Mouse (Mus musculus) mouse trophoblast stem cell (cell line): ENCODE measurements around the gene Gm49403.
"Not testable (repeated sequence)": the region's sequence is repeated elsewhere in the genome, so short reads cannot be mapped to it uniquely, and the experiment has no call there.

ENCODE experiments used
- in situ Hi-C, 2 experiments: fragments of 300-500 bp; cut with MseI, MboI; formaldehyde crosslinking; loops; 2 replicates in 1 of 2; 3 replicates in 1 of 2; pipeline ENCODE4 v1.15.1; 2025

Gm49403 gene

DNA sequence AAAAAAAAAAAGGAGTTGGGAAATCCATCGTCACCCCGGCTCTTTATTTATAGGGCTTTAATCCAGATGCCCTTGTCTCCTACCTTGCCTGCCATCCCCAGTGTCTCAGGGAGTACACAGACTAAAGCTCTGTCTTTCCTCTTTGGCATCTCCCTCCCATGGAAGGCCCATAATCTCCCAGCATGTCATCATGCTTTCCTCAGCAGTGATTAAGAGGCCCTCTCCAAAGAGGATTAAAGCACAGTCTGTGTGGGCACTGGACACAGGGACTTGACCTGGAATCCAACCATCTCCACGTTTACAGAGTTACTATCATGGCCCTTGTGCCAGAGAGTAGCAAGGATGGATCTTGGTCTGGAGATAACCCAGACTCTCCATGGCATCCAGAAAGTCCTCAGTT is at the start of gene Gm49403, which contains the start of gene Lbhd1:
Gm49403 (plus strand) TSS at position 315 of the 400 bp plus-strand sequence.
Lbhd1 (plus strand) TSS at position 117 of the 400 bp plus-strand sequence.
- in situ Hi-C loops = no loop called here

DNA sequence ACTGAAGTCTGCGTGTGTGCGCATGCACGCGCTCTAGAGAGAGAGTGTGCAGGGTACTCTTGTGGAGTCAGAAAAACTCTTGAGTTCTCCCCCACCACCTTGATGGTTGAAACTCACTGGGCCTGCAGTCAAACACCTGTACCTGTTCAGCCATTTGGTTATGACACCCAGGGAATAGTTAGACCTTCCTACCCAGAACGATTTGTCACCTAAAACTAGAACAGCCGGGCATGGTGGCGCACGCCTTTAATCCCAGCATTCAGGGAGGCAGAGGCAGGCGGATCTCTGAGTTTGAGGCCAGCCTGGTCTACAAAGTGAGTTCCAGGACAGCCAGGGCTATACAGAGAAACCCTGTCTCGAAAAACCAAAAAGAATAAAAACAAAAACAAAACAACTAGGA is 47.4 kb upstream of the Gm49403 start:
- in situ Hi-C loops = not testable (repeated sequence)

DNA sequence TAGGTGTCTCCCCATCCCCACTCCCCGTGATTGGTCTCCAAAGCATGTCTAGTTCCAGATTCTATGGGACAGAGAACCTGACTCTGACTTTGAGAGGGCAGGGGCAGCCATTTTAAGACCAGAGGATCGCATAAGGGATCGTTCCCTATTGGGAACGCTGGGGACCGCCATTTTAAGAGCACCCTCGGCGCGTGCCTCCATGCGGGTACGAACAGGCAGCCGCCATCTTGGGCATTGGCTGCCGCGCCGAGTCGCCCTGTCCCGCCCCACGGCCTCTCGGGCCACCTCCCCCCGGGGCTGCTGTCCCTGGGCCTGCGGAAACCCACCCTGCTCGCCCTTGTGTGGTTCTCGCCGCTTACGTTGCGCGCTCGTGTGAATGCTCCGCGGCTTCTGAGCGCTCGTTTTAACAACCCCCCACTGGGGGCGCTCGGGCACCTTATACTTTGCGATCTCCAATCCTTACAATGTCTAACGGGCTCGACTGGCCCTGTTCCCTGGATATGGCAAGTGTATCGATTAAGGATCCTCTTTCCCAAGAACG is 46.4 kb upstream of the Gm49403 start, which contains the start of gene Bscl2:
Bscl2 (plus strand) TSS at position 217 of the 541 bp plus-strand sequence.
- in situ Hi-C loops = no loop called here

DNA sequence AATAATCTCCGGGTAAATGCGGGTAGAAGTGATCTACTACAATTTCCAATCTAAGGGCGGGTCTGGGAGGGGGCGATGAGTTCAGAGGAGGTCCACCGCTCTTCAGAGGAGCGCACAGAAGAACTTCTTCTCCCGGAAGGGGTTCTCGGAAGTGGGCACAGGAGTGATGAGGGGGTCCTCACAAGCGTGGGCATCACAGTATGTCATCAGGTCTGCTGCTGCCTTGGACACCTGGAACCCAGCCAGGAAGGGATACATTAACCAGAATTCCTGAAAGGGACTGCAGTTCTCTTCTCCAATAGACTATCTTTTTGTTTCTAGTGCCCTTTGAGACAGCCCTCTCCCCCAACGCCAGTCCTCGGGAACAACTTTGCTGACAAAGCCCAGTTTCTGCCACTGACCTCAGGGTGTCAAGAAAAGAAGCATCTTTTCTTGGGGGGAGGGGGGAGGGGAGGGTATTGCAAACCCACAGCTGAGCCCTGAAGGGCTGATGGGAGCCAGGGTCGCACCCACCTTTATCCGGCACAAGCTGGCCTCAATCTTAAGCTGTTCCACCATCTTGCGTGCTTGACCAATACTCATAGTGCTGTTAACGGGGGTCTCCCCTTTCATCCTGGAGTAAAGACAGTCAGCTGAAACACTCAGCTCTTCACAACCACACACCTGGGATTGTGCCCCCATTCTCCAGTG is 45.5 kb upstream of the Gm49403 start:
- in situ Hi-C loops = no loop called here

DNA sequence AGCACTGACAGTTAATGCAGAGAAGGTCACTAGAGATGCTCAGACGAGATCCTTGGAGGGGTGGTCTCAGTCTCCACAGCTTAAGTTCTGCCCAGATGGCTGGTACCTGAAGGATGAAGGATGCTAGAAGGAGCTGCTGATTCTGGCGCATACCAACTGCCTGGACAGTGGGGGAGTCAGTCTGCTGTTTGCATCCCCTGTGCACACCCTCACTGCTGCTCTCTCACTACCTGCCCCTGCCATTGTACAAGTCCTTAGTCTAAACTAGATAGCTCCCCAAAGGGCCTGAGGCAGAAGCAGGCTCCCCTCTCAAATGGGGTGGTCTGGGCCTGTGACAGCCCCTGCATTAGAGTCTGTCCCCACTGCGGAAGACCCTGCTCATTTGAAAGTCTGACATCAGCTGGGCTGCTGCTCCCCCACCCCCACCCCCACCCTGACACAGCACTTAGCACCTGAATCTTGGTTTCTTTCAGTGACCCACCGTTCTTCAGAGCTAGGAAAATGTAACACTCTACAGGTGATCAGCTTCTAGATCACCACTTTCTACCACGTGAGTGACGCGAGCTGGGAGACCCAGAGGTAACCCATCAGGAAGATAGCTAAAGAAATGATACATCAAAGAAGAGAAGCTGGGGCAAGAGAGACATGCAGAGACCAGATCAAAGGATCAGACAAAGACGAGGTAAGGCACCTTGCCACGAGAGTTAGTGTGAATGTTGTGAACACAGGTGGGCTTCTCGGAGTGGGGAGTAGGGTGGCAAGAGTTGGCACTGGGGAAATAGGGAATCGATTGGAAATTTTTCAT is 44.4 kb upstream of the Gm49403 start, which contains the start of gene Gng3:
Gng3 (minus strand) TSS at position 92 of the 805 bp plus-strand sequence.
- in situ Hi-C loops = no loop called here

DNA sequence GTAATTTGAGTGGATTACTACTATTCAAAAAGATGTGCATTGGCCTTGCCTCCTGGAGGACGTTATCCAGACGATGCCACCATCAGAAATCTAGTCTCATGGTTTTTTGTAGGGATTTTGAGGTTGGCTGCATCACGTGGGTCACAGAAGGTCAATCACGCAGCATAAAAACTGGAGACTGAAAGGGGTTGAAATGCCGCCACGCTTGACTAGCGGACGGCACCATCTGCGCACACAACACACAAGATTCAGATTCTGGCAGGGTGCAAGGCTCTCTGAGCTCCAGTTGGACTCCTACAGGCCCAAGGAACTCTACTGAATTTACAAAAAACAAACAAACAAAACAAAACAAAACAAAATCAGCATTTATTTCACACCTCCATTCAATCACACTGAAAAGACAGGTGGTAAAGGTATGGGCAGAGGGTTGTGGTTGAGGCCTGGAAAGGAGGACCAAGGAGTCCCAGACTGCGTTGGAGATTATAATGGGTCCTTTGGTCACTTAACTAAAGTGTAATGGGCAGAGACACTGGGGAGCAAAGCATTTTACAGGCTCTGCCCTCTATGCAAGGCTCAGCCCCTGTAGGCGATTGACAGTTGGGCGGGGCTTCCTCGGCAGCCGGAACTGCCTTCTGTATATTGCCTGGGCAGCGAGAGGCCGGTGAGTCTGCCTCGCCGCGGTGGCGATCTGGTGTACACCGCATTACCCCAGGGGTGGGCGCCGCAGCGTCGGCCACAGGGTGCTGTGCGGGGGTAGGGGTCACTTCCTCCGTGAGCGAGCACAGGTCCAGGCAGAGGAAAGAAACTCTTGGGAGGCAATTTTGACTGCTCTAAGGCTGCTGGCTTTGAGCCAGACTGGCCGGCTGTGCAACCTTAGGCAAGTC is 43.6 kb upstream of the Gm49403 start:
- in situ Hi-C loops = no loop called here

DNA sequence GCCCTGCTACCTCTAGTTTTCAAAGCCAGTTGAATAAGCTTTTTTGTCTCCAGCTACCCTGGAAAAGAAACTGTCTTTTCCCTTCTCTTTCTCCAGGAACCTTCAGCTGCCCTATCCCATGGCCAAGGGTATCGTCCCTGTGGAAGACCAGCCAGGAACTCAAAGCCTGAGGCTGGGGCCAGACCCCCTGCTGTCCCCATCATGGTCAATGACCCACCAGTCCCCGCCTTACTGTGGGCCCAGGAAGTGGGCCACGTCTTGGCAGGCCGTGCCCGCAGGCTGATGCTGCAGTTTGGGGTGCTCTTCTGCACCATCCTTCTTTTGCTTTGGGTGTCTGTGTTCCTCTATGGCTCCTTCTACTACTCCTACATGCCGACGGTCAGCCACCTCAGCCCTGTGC is 42.7 kb upstream of the Gm49403 start:
- in situ Hi-C loops = no loop called here

DNA sequence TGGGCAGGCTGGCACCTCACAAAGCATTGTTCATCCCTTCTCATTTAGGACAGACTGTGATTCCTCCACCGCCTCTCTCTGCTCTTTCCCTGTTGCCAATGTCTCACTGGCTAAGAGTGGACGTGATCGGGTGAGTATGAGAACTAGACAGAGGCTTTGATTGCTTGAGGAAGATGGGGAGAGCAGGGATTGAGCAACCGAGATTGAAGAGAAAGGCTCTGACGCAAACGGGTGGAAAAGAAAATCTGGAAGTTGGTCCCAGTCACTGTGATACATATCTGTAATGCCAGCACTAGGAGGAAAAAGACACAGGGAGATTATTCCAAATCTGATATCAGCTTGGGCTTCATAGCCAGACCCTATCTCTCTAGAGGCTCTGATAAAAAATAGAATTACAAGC is 40.8 kb upstream of the Gm49403 start:
- in situ Hi-C loops = no loop called here

DNA sequence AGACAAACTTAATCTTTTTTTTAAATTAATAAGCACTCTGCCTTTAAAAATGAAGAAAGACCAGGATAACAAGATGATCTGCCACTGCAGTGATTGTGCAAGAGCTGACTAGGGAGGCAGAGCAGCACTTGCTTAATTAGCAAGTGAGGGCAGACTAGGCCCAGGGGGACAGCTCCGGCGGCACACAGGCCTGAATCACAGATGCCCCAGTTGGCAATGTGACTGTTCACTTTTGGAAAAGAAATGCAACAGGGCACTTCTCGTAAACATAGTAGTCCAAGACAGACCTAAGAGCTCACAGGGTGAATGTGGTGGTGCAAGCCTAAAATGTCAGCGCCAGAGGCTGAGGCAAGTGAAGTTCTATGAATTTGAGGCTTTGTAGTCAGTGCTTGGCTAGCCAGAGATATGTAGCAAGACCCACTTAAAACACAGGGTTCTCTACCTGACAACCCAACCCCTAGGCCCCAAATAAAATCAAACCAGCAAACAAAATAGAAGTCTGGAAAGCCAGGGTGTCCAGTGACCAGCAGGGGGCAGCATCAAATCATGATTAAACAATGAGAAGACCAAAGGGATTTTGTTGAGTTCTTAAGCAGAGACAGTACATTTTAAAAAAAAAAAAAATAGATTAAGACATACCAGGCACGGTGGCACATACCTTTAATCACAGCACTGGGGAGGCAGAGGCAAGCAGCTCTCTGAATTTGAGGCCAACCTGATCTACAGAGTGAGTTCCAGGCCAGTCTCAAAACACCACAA is 39.2 kb upstream of the Gm49403 start:
- in situ Hi-C loops = no loop called here

DNA sequence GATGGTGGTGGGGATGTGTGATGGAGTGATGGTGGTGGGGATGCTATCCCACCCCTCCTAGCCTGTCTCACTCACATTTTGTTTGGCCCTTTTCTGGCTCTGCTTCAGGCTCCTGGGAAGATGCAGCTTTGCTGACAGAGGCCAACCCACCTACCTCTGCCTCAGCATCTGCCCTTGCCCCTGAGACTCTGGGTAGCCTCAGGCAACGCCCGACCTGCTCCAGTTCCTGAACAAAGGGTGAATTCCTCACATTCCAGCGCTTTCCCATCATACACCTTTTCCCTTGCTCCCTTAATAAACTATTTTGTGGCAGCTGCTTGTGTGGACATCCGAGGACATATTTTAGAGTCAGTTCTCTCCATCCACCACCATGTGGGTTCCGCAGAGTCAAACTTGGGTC is 35.4 kb upstream of the Gm49403 start:
- in situ Hi-C loops = no loop called here

DNA sequence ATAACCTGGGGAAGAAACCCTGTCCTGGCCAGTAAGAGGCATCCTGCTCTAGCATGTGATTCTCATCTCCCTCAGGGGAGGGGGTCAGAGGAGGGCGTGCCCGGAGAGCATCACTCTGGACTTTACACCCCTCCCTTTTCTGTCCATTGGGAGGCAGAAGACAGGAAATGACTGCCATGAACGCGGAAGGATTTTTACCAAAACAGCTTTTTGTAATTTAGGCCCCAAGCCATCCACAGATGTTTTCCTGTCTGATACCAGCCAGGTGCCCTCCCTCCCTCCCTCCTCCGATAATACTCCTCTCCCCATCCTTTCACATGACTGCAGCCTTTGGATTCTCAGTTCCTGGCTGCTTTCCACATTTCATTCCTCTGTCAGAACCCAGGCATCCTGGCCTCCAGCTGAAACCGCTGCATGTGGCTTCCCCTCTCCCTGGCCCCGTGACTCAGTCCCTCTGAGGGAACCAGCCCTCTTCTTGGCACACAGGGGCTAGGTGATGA is 33.3 kb upstream of the Gm49403 start, which contains the start of gene Lrrn4cl:
Lrrn4cl (plus strand) TSS at position 367 of the 500 bp plus-strand sequence.
- in situ Hi-C loops = loop anchor here in 1 of 2 experiments (10.0 kb wide), 1 partner anchor 254 kb away; no protein-coding TSS in a partner anchor

DNA sequence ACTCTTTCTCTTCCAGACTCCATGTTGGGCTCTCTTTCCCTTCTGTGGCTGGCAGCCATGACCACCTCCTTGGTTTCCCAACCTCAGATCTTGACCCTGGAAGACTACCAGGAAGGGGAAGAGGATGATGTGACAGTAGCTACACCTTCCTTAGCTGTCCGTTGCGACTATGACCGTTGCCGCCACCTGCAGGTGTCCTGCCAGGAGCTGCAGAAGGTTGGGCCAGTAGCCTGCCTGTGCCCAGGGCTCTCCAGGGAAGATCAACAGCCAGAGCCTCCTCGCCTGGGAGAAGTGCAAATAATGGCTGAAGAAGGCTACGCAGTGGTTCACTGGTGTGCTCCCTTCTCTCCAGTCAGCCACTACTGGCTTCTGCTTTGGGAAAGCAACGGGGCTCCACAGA is 32.1 kb upstream of the Gm49403 start:
- in situ Hi-C loops = loop anchor here in 1 of 2 experiments (10.0 kb wide), 1 partner anchor 253 kb away; no protein-coding TSS in a partner anchor

DNA sequence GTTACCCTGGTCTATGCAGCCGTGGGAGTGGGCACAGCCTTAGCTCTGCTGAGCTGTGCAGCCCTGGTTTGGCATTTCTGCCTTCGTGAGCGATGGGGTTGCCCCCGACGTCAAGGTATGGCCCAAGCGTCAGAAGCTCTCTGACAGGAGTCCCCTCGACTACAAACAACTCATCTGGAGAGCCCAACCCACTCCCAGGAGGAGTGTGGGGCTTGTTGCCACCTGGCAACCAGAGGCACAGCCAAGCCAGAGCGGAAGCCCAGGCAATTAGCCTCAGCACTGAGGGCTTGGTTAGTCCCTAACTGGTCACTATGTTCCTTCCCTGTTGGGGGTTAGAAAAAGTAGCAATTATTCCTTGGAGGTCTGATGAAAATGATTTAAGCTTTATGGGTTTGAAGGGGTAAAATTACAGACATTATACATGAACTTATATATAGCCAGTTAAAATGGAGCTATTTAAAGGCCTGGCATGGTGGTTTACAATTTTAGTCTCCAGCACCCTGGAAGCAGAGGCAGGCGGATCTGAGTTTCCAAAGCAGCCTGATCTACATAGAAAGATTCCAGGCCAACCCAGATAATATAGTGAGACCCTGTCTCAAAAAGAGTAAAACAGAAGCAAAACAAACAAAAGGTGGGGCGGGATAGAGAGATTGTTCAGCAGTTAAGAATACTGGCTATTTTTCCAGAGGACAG is 31.3 kb upstream of the Gm49403 start:
- in situ Hi-C loops = loop anchor here in 1 of 2 experiments (10.0 kb wide), 1 partner anchor 252 kb away; no protein-coding TSS in a partner anchor

DNA sequence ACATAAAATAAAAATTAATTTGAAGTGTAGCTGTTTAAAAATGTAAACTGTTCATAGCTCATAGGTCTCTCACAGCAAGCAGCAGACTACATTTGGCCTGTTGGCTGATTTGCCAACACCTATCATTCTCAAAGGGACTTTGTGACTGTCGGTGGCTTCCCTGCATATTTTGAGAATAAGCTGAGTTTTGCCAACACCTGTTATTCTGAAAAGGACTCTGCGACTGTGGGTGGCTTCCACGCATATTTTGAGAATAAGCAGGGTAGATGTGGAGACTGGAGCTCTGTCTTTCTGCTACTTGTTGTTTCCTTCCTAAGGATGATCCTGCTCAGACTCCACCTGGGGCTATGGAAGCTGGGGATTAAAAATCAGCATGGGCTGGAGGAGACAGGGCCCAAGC is 30.6 kb upstream of the Gm49403 start:
- in situ Hi-C loops = loop anchor here in 1 of 2 experiments (10.0 kb wide), 1 partner anchor 252 kb away; no protein-coding TSS in a partner anchor

DNA sequence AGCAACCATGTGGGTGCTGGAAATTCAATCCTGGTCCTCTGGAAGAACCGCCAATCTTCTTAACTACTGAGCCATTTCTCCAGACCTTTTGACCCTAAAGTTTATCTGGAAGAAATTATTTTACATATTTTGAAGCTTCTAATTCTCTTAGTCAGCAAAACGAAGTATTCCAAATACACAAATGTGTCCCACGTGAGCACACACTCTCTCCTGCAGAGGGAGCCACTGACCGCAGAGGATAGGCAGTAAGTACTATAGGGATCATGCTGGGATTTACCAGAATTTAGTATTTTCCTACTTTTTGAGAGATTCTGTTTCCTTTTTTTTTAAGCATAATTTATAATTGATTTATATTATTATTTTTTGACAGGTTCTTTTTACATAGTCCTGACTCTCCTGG is 26.0 kb upstream of the Gm49403 start:
- in situ Hi-C loops = loop anchor here (5.0 to 10.0 kb wide), 2 partner anchors 247 to 255 kb away; no protein-coding TSS in a partner anchor

DNA sequence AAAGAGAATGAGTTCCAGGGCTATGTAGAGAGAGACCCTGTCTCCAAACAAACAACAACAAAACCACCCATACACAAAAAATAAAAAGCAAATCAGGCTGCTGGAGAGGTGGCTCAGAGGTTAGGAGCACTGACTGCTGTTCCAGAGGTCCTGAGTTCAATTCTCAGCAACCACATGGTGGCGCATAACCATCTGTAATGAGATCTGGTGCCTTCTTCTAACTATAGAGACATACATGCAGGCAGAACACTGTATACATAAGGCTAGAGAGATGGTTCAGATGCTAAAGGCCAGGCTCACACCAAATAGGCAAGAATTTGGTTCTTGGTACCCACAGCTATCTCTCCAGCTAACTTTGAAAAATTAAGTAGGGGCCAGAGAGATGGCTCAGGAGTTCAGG is 24.7 kb upstream of the Gm49403 start:
- in situ Hi-C loops = loop anchor here (5.0 to 10.0 kb wide), 2 partner anchors 246 to 253 kb away; no protein-coding TSS in a partner anchor

DNA sequence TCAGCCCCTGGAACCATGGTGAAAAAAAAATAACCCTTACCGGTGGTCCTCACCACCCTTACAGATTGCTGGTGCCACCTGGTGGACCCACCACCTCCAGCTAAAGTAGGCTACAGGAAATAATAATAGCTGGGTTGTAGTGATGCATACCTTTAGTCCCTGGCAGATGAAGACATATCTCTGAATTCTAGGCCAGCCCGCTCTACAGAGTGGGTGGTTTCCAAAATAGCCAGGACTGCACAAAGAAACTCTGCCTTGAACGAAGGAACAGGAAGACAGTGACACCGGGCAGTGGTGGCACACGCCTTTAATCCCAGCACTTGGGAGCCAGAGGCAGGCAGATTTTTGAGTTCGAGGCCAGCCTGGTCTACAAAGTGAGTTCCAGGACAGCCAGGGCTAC is 19.5 kb upstream of the Gm49403 start:
- in situ Hi-C loops = no loop called here

DNA sequence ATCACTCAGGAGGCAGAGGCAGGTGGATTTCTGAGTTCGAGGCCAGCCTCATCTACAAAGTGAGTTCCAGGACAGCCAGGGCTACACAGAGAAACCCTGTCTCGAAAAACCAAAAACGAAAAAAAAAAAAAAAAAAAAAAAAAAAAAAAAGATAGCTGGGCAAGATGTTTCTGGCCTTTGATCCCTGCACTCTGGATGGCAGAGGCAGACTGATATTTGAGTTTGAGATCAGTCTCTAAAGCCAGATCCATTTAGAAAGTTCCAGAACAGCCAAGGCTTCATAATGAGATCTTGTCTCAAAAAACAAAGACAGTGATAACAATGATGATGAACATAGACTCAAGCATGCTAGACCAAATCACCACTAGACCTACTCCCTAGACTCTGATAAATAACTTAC is 13.3 kb upstream of the Gm49403 start:
- in situ Hi-C loops = not testable (repeated sequence)

DNA sequence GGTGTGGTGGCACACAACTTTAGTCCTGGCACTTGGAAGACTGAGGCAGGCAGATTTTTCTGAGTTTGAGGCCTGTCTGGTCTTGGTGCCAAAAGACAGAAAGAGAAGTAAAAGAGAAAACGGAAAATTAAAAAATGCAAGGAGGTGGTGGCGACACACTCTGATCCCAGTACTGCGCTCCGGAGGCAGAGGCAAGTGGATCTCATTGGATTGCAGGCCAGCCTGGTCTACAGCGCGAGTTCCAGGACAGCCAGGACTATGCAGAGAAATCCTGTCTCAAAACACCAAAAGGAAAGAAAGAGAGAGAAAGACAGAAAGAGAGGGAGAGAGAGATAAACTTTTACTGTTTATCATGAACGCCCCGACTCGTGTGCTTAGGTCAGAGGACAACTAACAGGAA is 12.9 kb upstream of the Gm49403 start:
- in situ Hi-C loops = no loop called here
